Mouse (Mus musculus) ovary, adult 10 weeks (tissue): ENCODE data around the gene Ttc7b. TPM values are rescaled to one million over a fixed set of nuclear protein-coding genes. Genes with fewer than 3 reads are reported as not detected.

Experiments
- polyA plus RNA-seq: library from polyadenylated mRNA; stranded (reverse); fragments of 350-450 nt; fragmentation: Illumina TruSeq; extraction: RNeasy Lipid Tissue Mini Kit (QIAGEN cat#74804); gene quantifications from one replicate; pipeline ENCODE4 v1.2.3, GENCODE M21; 2014

Gene Ttc7b
- 19.5 TPM for polyA plus RNA-seq

DNA sequence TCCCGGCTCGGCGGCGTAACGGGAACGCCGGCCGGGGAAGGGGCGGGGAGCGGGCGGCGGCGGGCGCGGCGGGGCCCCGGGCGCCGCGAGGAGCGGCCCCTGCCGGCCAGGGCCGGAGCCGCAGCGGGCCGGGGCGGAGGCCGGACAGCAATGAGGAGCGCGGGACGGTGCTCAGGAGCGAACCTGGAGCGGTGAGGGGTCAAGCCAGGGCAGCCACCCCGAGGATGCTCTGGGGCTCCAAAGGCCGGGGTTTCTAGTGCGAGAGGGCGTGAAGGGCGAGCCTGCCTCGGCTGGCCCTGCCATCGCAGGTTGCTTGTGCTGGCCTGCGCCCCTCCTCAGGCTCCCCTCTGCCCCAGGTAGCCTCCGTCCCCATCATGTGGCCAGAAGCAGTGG, at the start of gene Ttc7b:
Gene Ttc7b (minus strand): TSS at position 33 of the 393 bp plus-strand sequence.

Other genes starting within 250 kb of the Ttc7b start
- 33.8 TPM for gene Rps6ka5, start 206.2 kb upstream of the Ttc7b start, polyA plus RNA-seq